In genomic region chr10:123199615-123200319, GRCm38 (mm10) we compare ENCODE assay signal across 20 mouse cellular contexts. TPM values are rescaled to one million over a fixed set of nuclear protein-coding genes. Genes with fewer than 3 reads are reported as not detected.
A peak's percentile ranks its signal among the peaks of the same experiment; 100 is the strongest.
DNase-seq lines count a peak whose midpoint lies in the region; ATAC-seq and TF ChIP-seq lines count a peak whose summit lies in the region.
"Had no signal": no experiment of that assay in that cellular context is flagged by ENCODE, and none has a peak within 500 bp of the region (broad histone marks: within the 10 kb centered on the region; RNA-seq: fewer than 3 reads in every experiment).

No protein-coding gene starts in this region.

- ATAC-seq in liver, postnatal 0 days = no peak
- no peak for ATAC-seq in hindbrain, embryonic 12.5 days (ENCODE audit: low FRiP score)
- ATAC-seq in kidney, embryonic 14.5 days (ENCODE audit: low FRiP score, low TSS enrichment) = no peak
- ATAC-seq: forebrain, embryonic 14.5 days; Patski had no signal

- H3K9me3 ChIP-seq in E14TG2a.4 (ENCODE audit: low read length) (no peaks in the 10 kb centered on the region), MEL (replicated peaks; ENCODE audit: insufficient read depth, low read length) (no peaks in the 10 kb centered on the region)
- peaks cover 4% of the 10 kb centered on the region for H3K9me3 ChIP-seq in erythroblast, embryonic 14.5 days (ENCODE audit: control insufficient read depth, low read length)
- H3K9me3 ChIP-seq in liver, postnatal 0 days (ENCODE audit: low read length) = no peaks in the 10 kb centered on the region
- H3K9me3 ChIP-seq in hindbrain, embryonic 12.5 days (replicated peaks) = no peaks in the 10 kb centered on the region
- no peaks in the 10 kb centered on the region for H3K9me3 ChIP-seq in kidney, embryonic 14.5 days (ENCODE audit: control insufficient read depth, low read length)
- H3K9me3 ChIP-seq: embryonic facial prominence, embryonic 12.5 days; forebrain, embryonic 10.5 days; G1E; heart, embryonic 12.5 days; hindbrain, embryonic 10.5 days; hindbrain, embryonic 15.5 days had no signal

- peak in 1 of 2 experiments; percentile 46; a peak in 1 of 4 replicates for TF ChIP-seq POLR2A in MEL (IDR thresholded peaks at IDR 0.05; ENCODE audit: control insufficient read depth in 1 of 2, insufficient read depth in 1 of 2, low read depth in 1 of 2, low read length in 2 of 2, poor library complexity in 1 of 2)

- DNase-seq in MEL (ENCODE audit: low read depth, low spot score) = peak; percentile 82
- no peak for DNase-seq in liver, postnatal 0 days
- no peak for DNase-seq in spleen, adult 18-20 months
- DNase-seq: adrenal gland, postnatal 25 days; cerebellum, adult 2 months; cerebellum, postnatal 10 days; gastrocnemius, adult 2 months; gastrocnemius, postnatal 25 days had no signal

- peaks cover 27% of the 10 kb centered on the region for H3K4me1 ChIP-seq in E14TG2a.4 (replicated peaks; ENCODE audit: low read depth, low read length)
- peaks cover 17 to 22% of the 10 kb centered on the region in 2 experiments for H3K4me1 ChIP-seq in MEL (ENCODE audit: control insufficient read depth in 1 of 2, insufficient read depth in 2 of 2, low read length in 2 of 2)
- peaks cover 42% of the 10 kb centered on the region for H3K4me1 ChIP-seq in erythroblast, embryonic 14.5 days (ENCODE audit: control insufficient read depth)
- H3K4me1 ChIP-seq in liver, postnatal 0 days (ENCODE audit: insufficient read depth) = peaks cover 21% of the 10 kb centered on the region
- H3K4me1 ChIP-seq in hindbrain, embryonic 12.5 days = peaks cover 10% of the 10 kb centered on the region
- H3K4me1 ChIP-seq in kidney, embryonic 14.5 days (ENCODE audit: control insufficient read depth, insufficient read depth, low read length) = 0 out of 2 replicates have a peak, but pooled peaks cover 2% of the 10 kb centered on the region

- no peaks in the 10 kb centered on the region for H3K36me3 ChIP-seq in E14TG2a.4 (ENCODE audit: insufficient read depth, low read length)
- peaks cover 2 to 27% of the 10 kb centered on the region in 2 experiments for H3K36me3 ChIP-seq in MEL (ENCODE audit: control insufficient read depth in 1 of 2, insufficient read depth in 2 of 2, low read length in 2 of 2)
- H3K36me3 ChIP-seq in erythroblast, embryonic 14.5 days (ENCODE audit: control insufficient read depth) = peaks cover 4% of the 10 kb centered on the region
- H3K36me3 ChIP-seq in liver, postnatal 0 days (replicated peaks; ENCODE audit: insufficient read depth, low read length) = no peaks in the 10 kb centered on the region
- H3K36me3 ChIP-seq in hindbrain, embryonic 12.5 days = no peaks in the 10 kb centered on the region
- H3K36me3 ChIP-seq in kidney, embryonic 14.5 days (ENCODE audit: control insufficient read depth, insufficient read depth, low read length) = no peaks in the 10 kb centered on the region
- H3K36me3 ChIP-seq: embryonic facial prominence, embryonic 12.5 days; forebrain, embryonic 10.5 days; G1E; heart, embryonic 12.5 days; hindbrain, embryonic 10.5 days; hindbrain, embryonic 15.5 days had no signal

- TF ChIP-seq RAD21 in MEL (IDR thresholded peaks at IDR 0.05; ENCODE audit: low read depth, low read length) = no peak

- WGBS in liver, postnatal 0 days (ENCODE audit: insufficient replicate concordance) = 68% methylated on average over 19 of the region's 19 CpGs
- 86% methylated on average over 19 of the region's 19 CpGs for WGBS in hindbrain, embryonic 12.5 days
- 86% methylated on average over 19 of the region's 19 CpGs for WGBS in kidney, embryonic 14.5 days

- H3K4me2 ChIP-seq in liver, postnatal 0 days (ENCODE audit: low read depth, low read length) = peak overlapping the region; percentile 48
- H3K4me2 ChIP-seq in hindbrain, embryonic 12.5 days (replicated peaks) = no peak overlapping the region
- H3K4me2 ChIP-seq in kidney, embryonic 14.5 days (replicated peaks; ENCODE audit: low read depth, low read length) = no peak overlapping the region
- H3K4me2 ChIP-seq: embryonic facial prominence, embryonic 12.5 days; heart, embryonic 12.5 days; hindbrain, embryonic 15.5 days had no signal

- peak overlapping the region; percentile 70 for H3K27ac ChIP-seq in MEL (ENCODE audit: control insufficient read depth, low read depth, low read length)
- H3K27ac ChIP-seq in liver, postnatal 0 days (ENCODE audit: low read depth) = peak overlapping the region; percentile 26; the same call in 1 of the 2 replicates
- H3K27ac ChIP-seq in hindbrain, embryonic 12.5 days = no peak overlapping the region
- no peak overlapping the region for H3K27ac ChIP-seq in kidney, embryonic 14.5 days (ENCODE audit: low read depth, low read length)
- H3K27ac ChIP-seq: embryonic facial prominence, embryonic 12.5 days; forebrain, embryonic 10.5 days; gastrocnemius, adult 2 months; hindbrain, embryonic 10.5 days; hindbrain, embryonic 15.5 days had no signal

- H3K27me3 ChIP-seq in E14TG2a.4 (ENCODE audit: insufficient read depth, low read length) = peaks cover 23% of the 10 kb centered on the region
- no peaks in the 10 kb centered on the region for H3K27me3 ChIP-seq in MEL (ENCODE audit: control insufficient read depth in 1 of 2, insufficient read depth in 2 of 2, low read length in 2 of 2)
- no peaks in the 10 kb centered on the region for H3K27me3 ChIP-seq in erythroblast, embryonic 14.5 days (ENCODE audit: control insufficient read depth)
- no peaks in the 10 kb centered on the region for H3K27me3 ChIP-seq in liver, postnatal 0 days (ENCODE audit: insufficient read depth, low read length)
- no peaks in the 10 kb centered on the region for H3K27me3 ChIP-seq in hindbrain, embryonic 12.5 days
- H3K27me3 ChIP-seq in kidney, embryonic 14.5 days (ENCODE audit: control insufficient read depth, insufficient read depth, low read length) = no peaks in the 10 kb centered on the region
- H3K27me3 ChIP-seq: embryonic facial prominence, embryonic 12.5 days; heart, embryonic 12.5 days; hindbrain, embryonic 15.5 days; Patski had no signal

- peaks cover 19% of the 10 kb centered on the region for H3K79me2 ChIP-seq in MEL (ENCODE audit: control insufficient read depth, insufficient read depth, low read length, poor library complexity)

- peak in 1 of 2 experiments; percentile 17; a peak in 1 of 4 replicates for TF ChIP-seq EP300 in MEL (IDR thresholded peaks at IDR 0.05; ENCODE audit: low read depth in 1 of 2, low read length in 2 of 2)
- TF ChIP-seq EP300 in liver, postnatal 0 days (IDR thresholded peaks at IDR 0.05; ENCODE audit: low read depth) = no peak

- TF ChIP-seq CTCF in E14TG2a.4 (conservative IDR thresholded peaks at IDR 0.05; ENCODE audit: low read length) = no peak
- no peak for TF ChIP-seq CTCF in MEL (IDR thresholded peaks at IDR 0.05 in 2 of 3, conservative IDR thresholded peaks at IDR 0.05 in 1 of 3; ENCODE audit: control insufficient read depth in 1 of 3, insufficient read depth in 1 of 3, low read depth in 2 of 3, low read length in 3 of 3, poor library complexity in 1 of 3, severe bottlenecking in 1 of 3)
- TF ChIP-seq CTCF in liver, postnatal 0 days (IDR thresholded peaks at IDR 0.05; ENCODE audit: low read depth) = no peak

- H3K9ac ChIP-seq in MEL (ENCODE audit: control insufficient read depth, low read depth, low read length, poor library complexity, severe bottlenecking) = peak overlapping the region; percentile 43
- no peak overlapping the region for H3K9ac ChIP-seq in liver, postnatal 0 days (replicated peaks)
- no peak overlapping the region for H3K9ac ChIP-seq in hindbrain, embryonic 12.5 days
- no peak overlapping the region for H3K9ac ChIP-seq in kidney, embryonic 14.5 days (ENCODE audit: low read depth, low read length)
- H3K9ac ChIP-seq: embryonic facial prominence, embryonic 12.5 days; heart, embryonic 12.5 days; hindbrain, embryonic 15.5 days had no signal

- H3K4me3 ChIP-seq in E14TG2a.4 (replicated peaks; ENCODE audit: low read length) (peak overlapping the region; percentile 46), MEL (ENCODE audit: control insufficient read depth in 1 of 2, insufficient read depth in 1 of 2, low read depth in 2 of 2, low read length in 2 of 2) (peak overlapping the region; percentile 34 to 72)
- H3K4me3 ChIP-seq in erythroblast, embryonic 14.5 days (replicated peaks) = peak overlapping the region; percentile 18
- H3K4me3 ChIP-seq in liver, postnatal 0 days (ENCODE audit: low read depth, low read length) = no peak overlapping the region
- H3K4me3 ChIP-seq in hindbrain, embryonic 12.5 days = no peak overlapping the region
- no peak overlapping the region for H3K4me3 ChIP-seq in kidney, embryonic 14.5 days (ENCODE audit: low read length)
- H3K4me3 ChIP-seq: embryonic facial prominence, embryonic 12.5 days; forebrain, embryonic 10.5 days; gastrocnemius, adult 2 months; heart, embryonic 12.5 days; hindbrain, embryonic 10.5 days; hindbrain, embryonic 15.5 days had no signal

TF ChIP-seq in MEL, 35 proteins besides CTCF, POLR2A, EP300 and RAD21 (continues in another document):
- TF ChIP-seq ZC3H11A (IDR thresholded peaks at IDR 0.05; ENCODE audit: low read depth, low read length) (no peak), MAZ (IDR thresholded peaks at IDR 0.05; ENCODE audit: low read depth, low read length) (no peak), HCFC1 (IDR thresholded peaks at IDR 0.05; ENCODE audit: low read depth, low read length) (no peak; the same call in 1 of the 2 replicates), ZMIZ1 (IDR thresholded peaks at IDR 0.05; ENCODE audit: low read depth, low read length) (no peak), UBTF (IDR thresholded peaks at IDR 0.05; ENCODE audit: borderline replicate concordance, insufficient read depth, low read depth, low read length) (no peak), MYB (IDR thresholded peaks at IDR 0.05; ENCODE audit: low read depth, low read length) (no peak), MAFK (IDR thresholded peaks at IDR 0.05; ENCODE audit: borderline replicate concordance, low read depth, low read length) (no peak), USF1 (IDR thresholded peaks at IDR 0.05; ENCODE audit: low read depth, low read length) (no peak), ZKSCAN1 (IDR thresholded peaks at IDR 0.05; ENCODE audit: low read depth, low read length) (no peak), MXI1 (IDR thresholded peaks at IDR 0.05; ENCODE audit: low read depth, low read length) (no peak; the same call in 1 of the 2 replicates), NELFE (IDR thresholded peaks at IDR 0.05; ENCODE audit: low read depth, low read length) (peak; percentile 39; the same call in 1 of the 2 replicates), SIN3A (IDR thresholded peaks at IDR 0.05; ENCODE audit: low read length) (peak; percentile 62; the same call in 1 of the 2 replicates), ETS1 (IDR thresholded peaks at IDR 0.05; ENCODE audit: low read depth, low read length) (no peak; the same call in 1 of the 2 replicates)

RNA-seq across cellular contexts. Expression of gene Usp15, which starts 3.0 kb away (rescaled TPM):
- 98.2 and 118 TPM in 2 replicates for total RNA-seq in MEL (2012; rRNA removed)
- polyA plus RNA-seq in MEL (2012; ENCODE audit: insufficient read depth in 1 of 2, insufficient read length in 2 of 2, low read depth in 1 of 2, low replicate concordance in 2 of 2, missing spikeins in 1 of 2) = 100 to 1,000 TPM; 117 to 150 TPM
- 0.84 and 1.4 TPM in 2 replicates for polyA plus RNA-seq in erythroblast, embryonic 14.5 days (2012)
- 59.3 and 59.9 TPM in 2 replicates for polyA plus RNA-seq in liver, postnatal 0 days (2015; fragmentation: Nextera tagmentation; extraction: Ambion mirVana)
- polyA plus RNA-seq in hindbrain, embryonic 12.5 days (2016; fragmentation: Nextera tagmentation; extraction: Ambion mirVana) = 70.8 and 74.7 TPM in 2 replicates
- polyA plus RNA-seq in kidney, embryonic 14.5 days (2014; fragmentation: Nextera tagmentation; extraction: Ambion mirVana) = 73.9 and 84.1 TPM in 2 replicates

Comparison
In these comparisons a context has a peak if more than half of its experiments do, and no peak if none do; other contexts are left out.
1. H3K4me3 ChIP-seq: peak in E14TG2a.4 (single experiment), MEL (2 of 2) and erythroblast, embryonic 14.5 days (single experiment); none in liver, postnatal 0 days (single experiment), hindbrain, embryonic 12.5 days (single experiment) and kidney, embryonic 14.5 days (single experiment).
2. H3K27ac ChIP-seq: peak in MEL (single experiment) and liver, postnatal 0 days (single experiment); none in hindbrain, embryonic 12.5 days (single experiment) and kidney, embryonic 14.5 days (single experiment).
3. RNA of gene Usp15, which starts 3.0 kb away (polyA plus RNA-seq): 117 to 150 TPM in MEL, 73.9 to 84.1 TPM in kidney, embryonic 14.5 days, 70.8 to 74.7 TPM in hindbrain, embryonic 12.5 days and 59.3 to 59.9 TPM in liver, postnatal 0 days; 0.84 to 1.4 TPM in erythroblast, embryonic 14.5 days; every median in the first group is over 10 times any median in the second.